ENCODE assay signal across 8 mouse cellular contexts in genomic region chr12:4864338-4864690, GRCm38 (mm10). TPM values are rescaled to one million over a fixed set of nuclear protein-coding genes. Genes with fewer than 3 reads are reported as not detected.
DNase-seq lines count a peak whose midpoint lies in the region; ATAC-seq lines count a peak whose summit lies in the region.

No protein-coding gene starts in this region.

- ATAC-seq in heart, embryonic 14.5 days (ENCODE audit: insufficient number of reproducible peaks, insufficient read depth, low FRiP score, low read depth): no peak
- ATAC-seq in limb, embryonic 12.5 days (ENCODE audit: insufficient number of reproducible peaks, insufficient read depth, low FRiP score, low TSS enrichment, low read depth): no peak
- no peak for ATAC-seq in embryonic facial prominence, embryonic 12.5 days (ENCODE audit: insufficient number of reproducible peaks, insufficient read depth, low FRiP score, low TSS enrichment)
- no peak for ATAC-seq in monocyte, adult 5-6 weeks (replicated peaks; ENCODE audit: insufficient number of reproducible peaks, low FRiP score, low TSS enrichment, poor library complexity, severe bottlenecking)

- H3K9ac ChIP-seq in heart, embryonic 14.5 days (ENCODE audit: low read length): peak overlapping the region; percentile 42; the same call in 1 of the 2 replicates
- H3K9ac ChIP-seq in limb, embryonic 12.5 days (replicated peaks): 0 out of 2 replicates have a peak overlapping the region, but pooled peaks have one; percentile 34
- no peak overlapping the region for H3K9ac ChIP-seq in embryonic facial prominence, embryonic 12.5 days

- intact Hi-C loops in heart, postnatal 10 days (cut with DNase I): no loop called here
- intact Hi-C loops in left cerebral cortex, postnatal 36 days (cut with DNase I): no loop called here

- H3K4me3 ChIP-seq in heart, embryonic 14.5 days (ENCODE audit: control insufficient read depth in 1 of 2, insufficient read depth in 1 of 2, low read depth in 1 of 2, low read length in 2 of 2): no peak overlapping the region
- H3K4me3 ChIP-seq in limb, embryonic 12.5 days (replicated peaks): no peak overlapping the region
- no peak overlapping the region for H3K4me3 ChIP-seq in limb, embryonic 10.5 days
- H3K4me3 ChIP-seq in embryonic facial prominence, embryonic 12.5 days: no peak overlapping the region

- H3K36me3 ChIP-seq in heart, embryonic 14.5 days (ENCODE audit: control insufficient read depth, insufficient read depth, low read length): 0 out of 2 replicates have a peak, but pooled peaks cover 2% of the 10 kb centered on the region
- H3K36me3 ChIP-seq in limb, embryonic 12.5 days: peaks cover 3% of the 10 kb centered on the region; the same call in 1 of the 2 replicates
- H3K36me3 ChIP-seq in limb, embryonic 10.5 days: peaks cover 10% of the 10 kb centered on the region
- no peaks in the 10 kb centered on the region for H3K36me3 ChIP-seq in embryonic facial prominence, embryonic 12.5 days

- DNase-seq in heart, postnatal 10 days: no peak
- no peak for DNase-seq in limb, embryonic 10.5 days (ENCODE audit: low spot score)
- DNase-seq in left cerebral cortex, postnatal 36 days (ENCODE audit: low spot score in 2 of 2): peak; percentile 34 to 42
- no peak for DNase-seq in ovary, postnatal 10 days (ENCODE audit: low spot score)

- H3K4me2 ChIP-seq in heart, embryonic 14.5 days (ENCODE audit: low read length): peak overlapping the region; percentile 45
- no peak overlapping the region for H3K4me2 ChIP-seq in limb, embryonic 12.5 days
- H3K4me2 ChIP-seq in embryonic facial prominence, embryonic 12.5 days (replicated peaks): no peak overlapping the region

- WGBS in heart, embryonic 14.5 days: 19% methylated on average over 4 of the region's 4 CpGs
- WGBS in limb, embryonic 12.5 days: 77% methylated on average over 4 of the region's 4 CpGs
- whole genome bisulfite sequencing in limb, embryonic 10.5 days: 85% methylated on average over 4 of the region's 4 CpGs
- 63% methylated on average over 4 of the region's 4 CpGs for WGBS in embryonic facial prominence, embryonic 12.5 days

- H3K9me3 ChIP-seq in heart, embryonic 14.5 days (ENCODE audit: control insufficient read depth, low read length): no peaks in the 10 kb centered on the region
- no peaks in the 10 kb centered on the region for H3K9me3 ChIP-seq in limb, embryonic 12.5 days
- no peaks in the 10 kb centered on the region for H3K9me3 ChIP-seq in limb, embryonic 10.5 days (replicated peaks)
- no peaks in the 10 kb centered on the region for H3K9me3 ChIP-seq in embryonic facial prominence, embryonic 12.5 days

- no peaks in the 10 kb centered on the region for H3K27me3 ChIP-seq in heart, embryonic 14.5 days (ENCODE audit: control insufficient read depth, insufficient read depth, low read length)
- H3K27me3 ChIP-seq in limb, embryonic 12.5 days: no peaks in the 10 kb centered on the region; the same call in 1 of the 2 replicates
- H3K27me3 ChIP-seq in limb, embryonic 10.5 days (ENCODE audit: low read depth, poor library complexity, severe bottlenecking): no peaks in the 10 kb centered on the region
- no peaks in the 10 kb centered on the region for H3K27me3 ChIP-seq in embryonic facial prominence, embryonic 12.5 days

- peak overlapping the region; percentile 82 to 89 for H3K27ac ChIP-seq in heart, embryonic 14.5 days (replicated peaks in 1 of 2; ENCODE audit: control insufficient read depth in 1 of 2, insufficient read depth in 1 of 2, low read depth in 2 of 2, low read length in 2 of 2)
- H3K27ac ChIP-seq in limb, embryonic 12.5 days: peak overlapping the region; percentile 78
- no peak overlapping the region for H3K27ac ChIP-seq in limb, embryonic 10.5 days
- H3K27ac ChIP-seq in embryonic facial prominence, embryonic 12.5 days: peak overlapping the region; percentile 61

- H3K4me1 ChIP-seq in heart, embryonic 14.5 days (ENCODE audit: control insufficient read depth in 2 of 2, insufficient read depth in 2 of 2, low read length in 2 of 2): peaks cover 20 to 32% of the 10 kb centered on the region in 2 experiments
- peaks cover 15% of the 10 kb centered on the region for H3K4me1 ChIP-seq in limb, embryonic 12.5 days (replicated peaks)
- H3K4me1 ChIP-seq in limb, embryonic 10.5 days: peaks cover 4% of the 10 kb centered on the region
- peaks cover 17% of the 10 kb centered on the region for H3K4me1 ChIP-seq in embryonic facial prominence, embryonic 12.5 days

RNA-seq across cellular contexts. Expression of gene Mfsd2b, which starts 9.8 kb away (rescaled TPM):
- 1.7 and 1.8 TPM in 2 replicates for polyA plus RNA-seq in heart, embryonic 14.5 days (2014; fragmentation: Nextera tagmentation; extraction: Ambion mirVana)
- 1 to 10 TPM in 1 of 2 experiments, under 1 TPM in 1; 0.64 to 2.0 TPM for total RNA-seq in heart, postnatal 10 days (2021)
- 2.4 and 2.5 TPM in 2 replicates for polyA plus RNA-seq in limb, embryonic 12.5 days (2016; fragmentation: Nextera tagmentation; extraction: Ambion mirVana)
- 4.4 and 4.5 TPM in 2 replicates for polyA plus RNA-seq in limb, embryonic 10.5 days (2016; fragmentation: Nextera tagmentation; extraction: Ambion mirVana)
- polyA plus RNA-seq in embryonic facial prominence, embryonic 12.5 days (2016; fragmentation: Nextera tagmentation; extraction: Ambion mirVana): 2.9 and 4.2 TPM in 2 replicates
- 1 to 10 TPM in 1 of 2 experiments, under 1 TPM in 1; 0.54 to 1.1 TPM for total RNA-seq in left cerebral cortex, postnatal 36 days (2021)
- 1.7 to 14.7 TPM in 2 of 3 replicates, not detected in the other for total RNA-seq in monocyte, adult 5-6 weeks (2017)

RNA-seq across cellular contexts. Expression of gene Wdcp, which starts 21.2 kb away (rescaled TPM):
- 13.8 and 14.4 TPM in 2 replicates for polyA plus RNA-seq in heart, embryonic 14.5 days (2014; fragmentation: Nextera tagmentation; extraction: Ambion mirVana)
- 1 to 10 TPM; 8.7 to 9.1 TPM for total RNA-seq in heart, postnatal 10 days (2021)
- 26.7 and 27.7 TPM in 2 replicates for polyA plus RNA-seq in limb, embryonic 12.5 days (2016; fragmentation: Nextera tagmentation; extraction: Ambion mirVana)
- polyA plus RNA-seq in limb, embryonic 10.5 days (2016; fragmentation: Nextera tagmentation; extraction: Ambion mirVana): 23.9 and 26.9 TPM in 2 replicates
- polyA plus RNA-seq in embryonic facial prominence, embryonic 12.5 days (2016; fragmentation: Nextera tagmentation; extraction: Ambion mirVana): 24.4 and 26.6 TPM in 2 replicates
- 10 to 100 TPM; 10.8 to 12.9 TPM for total RNA-seq in left cerebral cortex, postnatal 36 days (2021)
- 6.2 to 8.5 TPM (median 6.2 TPM) in 3 replicates for total RNA-seq in monocyte, adult 5-6 weeks (2017)

RNA-seq across cellular contexts. Expression of gene Fkbp1b, which starts 22.9 kb away (rescaled TPM):
- polyA plus RNA-seq in heart, embryonic 14.5 days (2014; fragmentation: Nextera tagmentation; extraction: Ambion mirVana): 11.4 and 13.0 TPM in 2 replicates
- 1 to 10 TPM; 3.6 to 4.0 TPM for total RNA-seq in heart, postnatal 10 days (2021)
- 10.5 and 11.2 TPM in 2 replicates for polyA plus RNA-seq in limb, embryonic 12.5 days (2016; fragmentation: Nextera tagmentation; extraction: Ambion mirVana)
- 5.6 and 7.9 TPM in 2 replicates for polyA plus RNA-seq in limb, embryonic 10.5 days (2016; fragmentation: Nextera tagmentation; extraction: Ambion mirVana)
- 16.6 and 24.4 TPM in 2 replicates for polyA plus RNA-seq in embryonic facial prominence, embryonic 12.5 days (2016; fragmentation: Nextera tagmentation; extraction: Ambion mirVana)
- total RNA-seq in left cerebral cortex, postnatal 36 days (2021): 10 to 100 TPM; 43.8 to 54.7 TPM
- total RNA-seq in monocyte, adult 5-6 weeks (2017): 9.4 to 30.7 TPM (median 11.2 TPM) in 3 replicates

RNA-seq across cellular contexts. Expression of gene Ubxn2a, which starts 43.2 kb away (rescaled TPM):
- 31.1 and 34.2 TPM in 2 replicates for polyA plus RNA-seq in heart, embryonic 14.5 days (2014; fragmentation: Nextera tagmentation; extraction: Ambion mirVana)
- total RNA-seq in heart, postnatal 10 days (2021): 10 to 100 TPM; 49.3 to 54.5 TPM
- 28.3 and 30.6 TPM in 2 replicates for polyA plus RNA-seq in limb, embryonic 12.5 days (2016; fragmentation: Nextera tagmentation; extraction: Ambion mirVana)
- 20.2 and 23.7 TPM in 2 replicates for polyA plus RNA-seq in limb, embryonic 10.5 days (2016; fragmentation: Nextera tagmentation; extraction: Ambion mirVana)
- 27.3 and 28.1 TPM in 2 replicates for polyA plus RNA-seq in embryonic facial prominence, embryonic 12.5 days (2016; fragmentation: Nextera tagmentation; extraction: Ambion mirVana)
- 10 to 100 TPM; 55.7 to 58.6 TPM for total RNA-seq in left cerebral cortex, postnatal 36 days (2021)
- total RNA-seq in monocyte, adult 5-6 weeks (2017): 43.1 to 48.6 TPM (median 47.9 TPM) in 3 replicates

RNA-seq across cellular contexts. Expression of gene Sf3b6, which starts 47.0 kb away (rescaled TPM):
- 150 and 173 TPM in 2 replicates for polyA plus RNA-seq in heart, embryonic 14.5 days (2014; fragmentation: Nextera tagmentation; extraction: Ambion mirVana)
- 10 to 100 TPM; 59.5 to 62.1 TPM for total RNA-seq in heart, postnatal 10 days (2021)
- polyA plus RNA-seq in limb, embryonic 12.5 days (2016; fragmentation: Nextera tagmentation; extraction: Ambion mirVana): 310 and 312 TPM in 2 replicates
- 278 and 297 TPM in 2 replicates for polyA plus RNA-seq in limb, embryonic 10.5 days (2016; fragmentation: Nextera tagmentation; extraction: Ambion mirVana)
- 296 and 314 TPM in 2 replicates for polyA plus RNA-seq in embryonic facial prominence, embryonic 12.5 days (2016; fragmentation: Nextera tagmentation; extraction: Ambion mirVana)
- 100 to 1,000 TPM in 1 of 2 experiments, 10 to 100 TPM in 1; 82.3 to 103 TPM for total RNA-seq in left cerebral cortex, postnatal 36 days (2021)
- 118 to 202 TPM (median 184 TPM) in 3 replicates for total RNA-seq in monocyte, adult 5-6 weeks (2017)

Comparison
In these comparisons a context has a peak if more than half of its experiments do, and no peak if none do; other contexts are left out.
1. DNase-seq: peak in left cerebral cortex, postnatal 36 days (2 of 2); none in heart, postnatal 10 days (0 of 2), limb, embryonic 10.5 days (single experiment) and ovary, postnatal 10 days (single experiment).